Mouse (Mus musculus) kidney, postnatal 14 days (tissue): ENCODE data around the gene Slc4a3.

Experiments used
- DNase-seq: peaks from one replicate; pipeline ENCODE4 v3.0.0; 2022; ENCODE audit warnings: mixed read lengths

Gene Slc4a3

DNA sequence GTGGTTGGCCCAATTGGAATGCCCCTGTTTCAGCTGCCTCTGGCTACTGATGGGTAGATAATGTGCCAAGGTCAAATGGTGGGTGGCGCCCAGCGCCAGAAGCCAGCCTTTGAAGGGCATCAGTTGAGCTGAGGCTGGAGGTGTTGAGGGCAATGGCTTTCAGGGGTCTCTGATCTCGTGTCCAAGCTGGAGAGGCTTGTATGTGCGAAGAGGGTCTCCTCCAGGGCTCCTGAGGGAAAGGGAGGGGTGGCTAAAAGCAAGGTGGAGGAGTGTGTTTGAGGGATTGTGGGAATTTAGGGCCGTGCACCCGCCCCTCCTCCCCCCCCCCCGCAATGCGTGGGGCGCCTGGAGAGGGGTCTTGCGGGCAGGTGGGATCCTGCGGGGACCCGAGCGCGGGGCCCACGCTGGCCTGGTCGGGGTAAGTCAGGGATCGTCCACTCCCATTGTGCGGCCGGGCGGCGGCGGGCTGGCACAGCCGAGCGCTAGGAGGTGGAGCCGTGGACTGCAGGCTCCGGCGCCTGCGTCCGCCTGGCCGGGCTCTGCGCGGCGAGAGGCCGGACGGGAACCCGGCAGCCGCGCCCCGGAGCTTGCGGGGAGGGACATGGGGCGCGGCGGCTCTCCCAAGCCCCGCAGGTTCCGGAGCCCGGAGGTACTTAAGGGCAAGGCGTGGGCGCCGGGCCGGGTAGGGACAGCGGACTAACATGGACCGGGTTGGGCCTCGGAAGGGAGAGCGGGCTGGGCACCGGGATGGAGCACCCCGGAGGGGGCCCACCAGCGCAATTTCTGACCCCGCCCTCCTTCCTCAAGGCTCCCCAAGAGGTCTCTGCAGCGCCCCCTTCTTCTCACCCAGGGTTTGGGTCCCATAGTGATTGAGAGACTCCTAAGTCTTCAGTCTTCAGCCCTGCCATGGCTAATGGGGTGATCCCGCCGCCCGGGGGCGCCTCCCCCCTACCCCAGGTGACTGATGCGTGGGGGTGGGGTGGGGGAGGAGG, at the start of gene Slc4a3:
Gene Slc4a3 (plus strand): TSS at position 302 of the 992 bp plus-strand sequence.
- DNase-seq = peak; percentile 77

DNA sequence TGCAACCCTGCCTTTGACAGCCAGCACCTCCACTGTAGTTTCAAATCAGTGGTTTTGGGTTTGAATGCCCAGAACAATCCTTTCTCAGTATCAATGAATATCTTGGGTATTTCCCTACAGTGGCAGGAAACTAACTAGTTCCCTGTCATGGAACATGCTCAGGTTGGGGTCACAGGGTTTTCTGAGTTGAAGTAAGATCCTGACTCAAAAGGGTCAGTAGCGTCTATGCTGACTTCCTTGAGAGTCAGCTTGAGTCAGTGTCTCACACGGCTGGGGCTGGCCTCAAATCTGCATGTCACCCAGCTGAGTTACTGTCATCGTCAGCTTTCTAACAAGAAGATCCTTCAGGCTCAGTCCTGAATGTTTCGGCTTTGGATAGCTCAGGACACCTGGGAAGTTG, 47.2 kb upstream of the Slc4a3 start:
- no peak for DNase-seq

DNA sequence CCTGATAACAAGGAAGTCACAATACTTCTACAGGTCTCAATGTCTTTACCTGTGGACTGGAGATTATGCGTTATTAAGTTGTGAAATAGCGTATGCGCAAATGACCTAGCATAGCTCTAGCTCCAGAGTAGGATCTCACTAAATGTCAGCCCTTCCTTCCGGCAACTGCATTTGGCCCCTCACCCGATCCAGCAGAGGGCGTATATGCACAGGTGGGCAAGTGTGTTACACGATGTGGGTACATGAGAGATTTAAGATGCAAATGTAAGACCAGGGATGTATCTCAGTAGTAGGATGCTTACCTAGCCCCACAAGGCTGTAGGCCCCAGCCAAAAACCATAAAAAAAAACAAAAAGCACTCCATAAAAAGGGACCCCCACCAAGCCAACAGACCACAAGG, 46.6 kb upstream of the Slc4a3 start:
- DNase-seq = no peak

DNA sequence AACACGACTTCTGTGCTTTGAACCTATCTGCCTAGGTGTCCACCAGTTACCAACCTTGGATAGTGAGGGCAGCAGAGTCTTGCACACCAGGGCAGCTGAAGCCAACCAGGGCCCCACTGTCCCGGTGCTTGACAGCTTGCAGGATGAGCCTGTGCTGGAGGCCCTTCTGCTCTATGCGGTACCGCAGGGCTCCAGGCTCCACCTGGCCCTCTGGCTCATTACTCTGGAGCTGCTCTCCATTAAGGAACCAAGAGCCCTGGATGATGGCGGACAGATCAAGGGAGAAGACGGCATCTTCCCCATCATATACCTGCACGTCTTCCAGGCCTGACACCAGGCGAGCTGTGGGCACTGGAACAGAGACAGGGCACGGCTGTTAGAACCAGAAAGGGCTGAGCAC, 44.2 kb upstream of the Slc4a3 start:
- no peak for DNase-seq

DNA sequence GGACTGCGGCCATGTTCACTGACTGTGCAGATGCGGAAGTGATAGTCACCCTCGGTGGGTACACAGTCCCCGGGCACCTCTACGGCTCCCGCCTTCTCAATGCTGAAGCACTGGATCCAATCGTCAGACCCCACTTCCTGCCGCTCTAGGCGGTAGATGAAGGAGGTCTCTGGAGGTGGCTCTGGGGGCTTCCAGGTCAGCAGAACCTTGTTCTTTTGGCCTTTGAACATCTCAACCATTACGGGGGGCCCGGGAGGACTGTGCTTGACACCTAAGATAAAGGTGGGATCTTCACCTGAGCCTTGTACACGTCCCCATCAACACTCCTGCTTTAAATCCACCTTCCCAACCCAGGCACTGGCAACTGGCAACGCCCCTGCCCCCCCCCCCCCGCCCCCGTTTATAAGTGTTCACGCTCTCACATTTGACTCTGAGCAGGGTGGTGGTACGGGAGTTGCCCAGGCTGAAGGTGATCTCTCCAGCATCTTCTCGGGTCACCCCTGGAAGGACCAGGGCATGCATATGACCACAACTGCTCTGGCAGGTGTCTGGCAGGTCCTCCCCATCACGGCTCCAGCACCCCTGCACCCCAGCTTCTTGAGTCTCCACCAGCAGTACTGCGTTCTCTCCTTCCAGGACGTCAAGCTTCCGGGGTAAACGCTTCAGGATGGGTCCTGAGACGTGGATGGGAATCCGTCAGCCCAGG, 43.0 kb upstream of the Slc4a3 start:
- no peak for DNase-seq

DNA sequence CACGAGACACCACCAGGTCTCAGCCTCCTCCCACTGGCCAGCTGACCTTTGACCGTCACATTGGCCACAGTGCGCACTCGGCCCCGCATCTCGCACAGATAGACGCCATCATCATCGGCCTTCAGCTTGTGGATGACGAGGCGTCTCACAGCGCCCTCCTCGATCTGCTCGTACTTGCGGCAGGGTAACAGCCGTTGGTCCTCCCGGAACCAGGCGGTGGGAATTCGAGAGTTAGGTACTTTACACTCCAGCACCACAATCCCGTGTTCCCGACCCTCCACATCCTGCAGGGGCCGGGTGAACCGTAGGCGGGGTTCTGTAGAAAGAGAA, 42.5 kb upstream of the Slc4a3 start:
- no peak for DNase-seq

DNA sequence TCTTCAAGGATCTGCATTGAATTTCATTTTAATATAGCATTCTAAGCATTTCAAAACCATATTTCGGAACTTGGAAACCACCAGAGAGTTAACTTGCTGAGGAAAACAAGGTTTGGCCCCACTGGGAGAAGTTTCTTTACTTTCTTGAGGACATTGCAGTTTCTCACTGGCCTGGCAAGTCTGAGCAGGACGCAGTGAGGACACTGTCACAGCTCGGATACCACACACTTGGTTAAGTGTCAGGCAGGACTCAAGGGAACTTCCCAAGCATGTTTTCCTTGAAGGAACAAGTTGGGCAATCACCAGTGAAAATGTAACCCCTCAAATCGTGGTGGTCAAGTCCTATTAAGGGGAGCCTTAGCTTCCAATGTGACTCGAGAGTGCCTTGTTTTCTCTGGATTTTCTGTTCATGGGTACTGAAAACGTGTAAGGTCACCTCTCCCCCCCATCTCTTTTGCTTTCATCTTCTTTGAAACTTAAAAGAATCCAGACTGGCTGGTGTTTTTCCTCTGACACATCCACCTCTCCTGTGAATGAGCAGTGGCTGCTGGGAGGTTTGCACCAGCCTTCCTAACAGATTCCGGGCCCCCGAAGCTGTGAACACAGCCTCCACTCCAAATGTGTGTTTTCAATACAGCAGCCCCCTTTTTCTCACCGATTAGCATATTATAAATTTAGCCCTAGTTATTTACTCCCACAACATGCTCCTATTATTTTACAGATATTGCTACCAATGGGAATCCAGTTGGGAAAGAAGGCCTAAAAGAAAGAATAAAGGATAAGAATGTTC, 41.6 kb upstream of the Slc4a3 start:
- no peak for DNase-seq

DNA sequence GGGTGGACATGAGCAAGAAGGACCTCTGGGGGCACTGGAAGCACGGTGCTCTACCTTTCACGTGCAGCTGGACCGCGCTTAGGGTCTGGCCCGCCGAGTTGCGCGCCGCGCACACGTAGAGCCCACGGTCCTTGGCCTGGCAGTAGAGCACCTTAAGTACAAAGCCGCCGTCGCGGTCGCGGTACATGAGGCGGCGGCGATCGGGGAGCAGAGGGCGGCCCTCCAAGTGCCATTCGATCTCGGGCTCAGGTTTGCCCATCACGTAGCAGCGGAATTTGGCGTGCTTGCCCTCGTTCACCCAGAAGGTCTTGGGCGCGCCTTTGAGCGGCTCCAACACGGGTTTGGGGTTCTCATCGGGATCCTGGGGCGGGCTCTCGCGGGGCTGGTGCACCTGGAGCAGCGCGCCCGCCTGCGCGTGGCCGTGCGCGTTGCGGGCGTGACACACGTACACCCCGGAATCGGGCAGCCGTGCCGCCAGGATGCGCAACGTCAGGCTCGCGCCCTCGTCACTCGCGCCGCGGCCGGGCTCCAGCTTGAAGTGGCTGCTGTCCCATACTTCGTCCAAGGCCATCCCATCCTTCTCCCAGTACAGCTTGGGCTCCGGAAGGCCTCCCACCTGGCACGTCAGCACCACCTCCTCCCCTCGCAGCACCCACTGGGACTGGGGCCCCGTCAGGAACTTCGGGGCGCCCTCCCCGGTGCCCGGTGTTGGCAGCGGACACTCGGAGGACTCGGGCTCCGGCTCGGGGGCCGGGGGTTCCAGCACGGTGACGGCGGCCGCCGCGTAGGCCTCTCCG, 40.7 kb upstream of the Slc4a3 start:
- DNase-seq = peak; percentile 68

DNA sequence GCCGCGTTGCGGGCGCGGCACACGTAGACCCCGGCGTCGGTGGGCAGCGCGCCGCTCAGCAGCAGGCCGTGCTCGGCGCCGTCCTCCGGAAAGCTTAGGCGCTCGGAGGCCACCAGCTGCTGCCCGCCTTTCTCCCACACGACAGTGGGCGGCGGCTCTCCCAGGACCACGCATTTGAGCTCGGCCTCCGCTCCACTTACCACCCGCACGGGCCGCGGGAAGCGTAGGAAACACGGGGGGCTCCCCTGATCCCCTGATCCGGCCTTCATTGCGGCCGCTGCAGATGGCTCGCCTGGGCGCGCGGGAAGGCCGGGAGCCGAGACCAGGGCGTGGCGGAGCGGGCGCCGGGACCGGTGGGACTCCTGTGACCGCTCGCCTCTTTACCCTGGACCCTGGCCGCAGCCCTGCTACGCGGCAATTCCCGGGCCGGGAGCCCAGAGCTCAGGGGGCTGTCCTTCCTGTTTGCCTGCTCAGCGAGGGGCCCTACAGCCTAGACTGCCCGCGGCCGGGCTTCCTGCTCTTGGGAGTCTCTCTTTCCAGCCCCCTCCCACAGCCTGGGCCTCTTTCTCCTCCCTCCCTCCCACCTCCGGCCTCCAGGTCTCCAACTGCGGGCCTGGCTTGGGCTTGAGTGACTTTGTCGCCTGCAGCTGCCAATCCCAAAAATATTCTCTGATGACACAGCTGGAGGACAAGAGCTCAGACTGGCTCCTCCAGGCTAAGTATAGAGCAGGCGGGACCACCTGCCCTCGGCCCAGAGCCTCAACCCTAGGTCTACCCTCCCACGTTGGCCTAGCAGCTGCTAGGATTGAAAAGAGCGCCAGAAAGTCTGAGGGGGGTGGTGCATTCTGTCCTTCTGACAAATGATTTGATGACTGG, 39.9 kb upstream of the Slc4a3 start, which contains the start of gene Obsl1:
Gene Obsl1 (minus strand): TSS at position 497 of the 876 bp plus-strand sequence.
- DNase-seq = peak; percentile 85

DNA sequence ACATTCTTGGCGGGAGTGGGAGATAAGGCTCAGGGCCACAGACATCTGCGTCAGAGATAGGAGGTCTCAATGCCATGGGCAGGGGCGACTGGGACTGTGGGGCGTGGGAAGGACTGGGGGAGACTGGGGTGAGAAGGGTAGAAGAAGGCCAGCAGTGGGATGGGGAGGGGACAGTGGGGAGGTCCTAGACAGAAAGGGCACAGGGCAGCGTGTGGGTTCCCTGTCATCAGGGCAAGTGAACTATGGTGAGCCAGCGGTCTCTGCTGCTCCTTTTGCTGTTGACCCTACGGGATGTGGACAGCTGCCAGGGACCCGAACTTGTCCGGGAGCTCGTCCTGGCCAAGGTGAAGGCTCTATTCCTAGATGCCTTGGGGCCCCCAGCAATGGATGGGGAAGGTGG, 39.1 kb upstream of the Slc4a3 start, which contains the start of gene Inha:
Gene Inha (plus strand): TSS at position 72 of the 400 bp plus-strand sequence.
- no peak for DNase-seq

DNA sequence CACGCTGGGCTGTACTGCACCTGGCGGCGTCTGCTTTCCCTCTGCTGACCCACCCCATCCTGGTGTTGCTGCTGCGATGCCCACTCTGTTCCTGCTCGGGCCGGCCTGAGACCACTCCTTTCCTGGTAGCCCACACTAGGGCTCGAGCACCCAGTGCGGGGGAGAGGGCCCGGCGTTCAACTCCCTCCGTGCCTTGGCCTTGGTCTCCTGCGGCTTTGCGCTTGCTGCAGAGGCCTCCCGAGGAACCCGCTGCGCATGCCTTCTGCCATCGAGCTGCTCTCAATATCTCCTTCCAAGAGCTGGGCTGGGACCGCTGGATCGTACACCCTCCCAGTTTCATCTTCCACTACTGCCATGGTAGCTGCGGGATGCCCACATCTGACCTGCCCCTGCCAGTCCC, 36.5 kb upstream of the Slc4a3 start:
- DNase-seq = no peak

DNA sequence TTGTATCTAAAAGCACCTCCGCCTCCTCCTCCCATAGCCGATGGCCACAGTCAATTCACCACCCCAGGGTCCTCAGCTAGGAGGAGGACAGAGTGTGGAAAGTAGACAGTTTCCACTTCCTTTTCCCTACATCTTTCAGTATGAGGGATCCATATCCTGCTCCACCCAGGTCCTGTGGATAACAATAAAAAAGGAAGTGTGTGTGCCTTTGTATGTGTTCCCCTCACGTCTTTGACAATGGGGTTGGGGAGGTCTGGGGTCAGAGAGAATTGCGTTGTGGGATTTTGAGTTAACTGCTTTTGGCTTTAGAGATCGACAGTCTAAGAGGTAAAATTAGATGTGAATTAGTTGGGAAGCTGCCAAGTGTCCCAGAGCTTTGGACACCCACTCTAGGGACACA, 35.9 kb upstream of the Slc4a3 start:
- DNase-seq = no peak

DNA sequence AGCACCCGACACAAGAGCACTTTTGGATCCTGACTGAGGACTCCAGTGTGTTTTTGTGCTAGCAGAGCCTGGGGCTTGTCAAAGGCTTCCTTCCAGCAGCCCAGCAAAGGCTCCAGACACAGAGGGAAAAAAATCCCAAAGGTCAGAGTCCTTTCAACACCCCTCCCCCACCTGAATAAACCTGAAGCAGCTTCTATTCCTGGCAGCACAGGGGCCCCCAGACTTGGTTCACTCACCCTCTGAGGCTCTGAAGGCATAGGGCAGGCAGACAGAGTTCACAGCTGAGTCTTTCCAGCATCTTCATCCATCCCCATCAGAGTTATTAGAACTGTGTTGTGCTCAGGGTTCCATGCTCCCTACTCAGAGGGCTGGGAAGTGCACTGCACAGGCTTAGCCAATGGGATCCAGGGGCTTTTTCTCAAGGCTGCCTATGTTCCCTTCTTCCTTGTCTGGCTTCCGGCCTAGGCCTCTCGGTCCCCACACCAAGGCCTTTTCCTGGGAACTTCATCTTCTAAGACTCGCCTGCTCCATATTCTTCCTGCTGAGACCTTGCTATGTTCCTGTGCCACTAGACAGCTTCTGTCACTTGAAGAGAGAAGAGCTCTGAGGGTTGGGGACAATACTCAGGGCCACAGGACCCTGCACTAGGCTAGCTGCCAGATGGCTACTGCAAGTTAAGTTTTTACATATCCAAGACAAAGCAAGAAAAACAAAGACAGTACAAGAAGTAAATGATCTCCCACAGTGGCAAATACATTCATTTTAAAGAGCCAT, 34.4 kb upstream of the Slc4a3 start:
- peak; percentile 57 for DNase-seq

DNA sequence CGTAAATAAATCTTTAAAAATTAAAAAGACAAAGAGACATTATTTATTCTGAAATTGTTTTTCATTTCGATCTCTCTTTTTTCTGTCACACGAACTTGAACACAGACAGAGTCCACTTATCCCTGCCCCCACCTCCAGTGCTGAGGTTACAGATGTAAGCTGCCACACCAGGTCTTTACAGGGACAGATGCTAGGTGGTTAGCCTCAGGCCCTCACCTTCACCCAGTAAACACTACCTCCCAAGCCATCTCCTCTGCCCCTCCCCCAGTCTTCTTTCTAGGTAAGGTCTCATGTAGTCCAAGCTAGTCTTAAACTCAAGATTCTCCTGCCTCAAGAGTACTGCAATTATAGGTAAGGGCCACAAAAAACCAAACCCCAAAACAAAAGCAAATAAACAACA, 33.5 kb upstream of the Slc4a3 start:
- DNase-seq = no peak

DNA sequence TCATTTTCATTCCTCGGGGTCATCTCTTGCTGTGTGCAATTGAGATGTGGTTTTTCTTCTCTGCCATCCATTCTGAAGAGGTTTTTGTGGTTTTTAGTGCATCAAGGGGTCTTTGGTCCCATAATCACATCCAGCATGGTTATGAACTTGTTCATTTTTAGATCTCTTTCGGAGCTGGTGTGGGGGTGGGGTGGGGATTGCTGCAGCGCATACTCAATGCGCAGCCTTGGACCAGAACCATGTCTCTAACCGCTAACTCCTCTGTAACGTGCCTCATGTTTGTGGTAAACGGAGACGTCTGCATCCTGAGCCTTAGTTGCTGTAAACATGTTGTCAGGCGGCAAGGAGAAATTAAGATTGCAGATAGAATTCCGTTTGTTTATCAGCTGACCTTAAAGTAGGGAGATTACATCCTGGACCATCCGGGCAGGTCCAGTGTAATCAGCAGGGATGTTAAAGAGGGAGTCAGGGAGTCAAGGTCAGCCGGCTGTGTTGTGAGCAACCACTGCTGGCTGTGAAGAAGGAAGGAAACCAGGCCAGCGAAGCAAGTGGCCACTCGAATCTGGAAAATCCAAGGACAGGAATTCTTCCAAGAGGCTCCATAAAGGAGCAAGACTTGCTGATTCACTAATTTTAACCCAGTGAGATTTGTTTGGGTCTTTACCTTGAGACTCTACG, 29.2 kb upstream of the Slc4a3 start:
- no peak for DNase-seq

DNA sequence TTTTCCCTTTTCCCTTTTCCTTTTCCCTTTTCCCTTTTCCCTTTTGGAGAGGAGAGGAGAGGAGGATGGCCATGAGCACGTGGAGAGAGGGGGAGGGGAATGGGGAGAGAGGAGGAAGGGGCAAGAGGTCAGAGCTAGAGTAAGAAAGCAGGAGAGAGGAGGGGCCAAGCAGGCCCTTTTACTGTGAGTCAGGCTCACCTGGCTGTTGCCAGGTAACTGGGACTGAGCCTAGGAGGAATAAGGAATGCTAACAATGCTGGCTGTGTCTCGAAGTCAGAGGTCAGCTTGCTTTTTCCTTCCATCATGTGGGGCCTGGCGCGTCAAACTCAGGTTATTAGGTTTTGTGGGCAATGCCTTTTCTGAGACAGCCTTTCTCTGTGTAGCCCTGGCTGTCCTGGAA, 28.1 kb upstream of the Slc4a3 start:
- no peak for DNase-seq

DNA sequence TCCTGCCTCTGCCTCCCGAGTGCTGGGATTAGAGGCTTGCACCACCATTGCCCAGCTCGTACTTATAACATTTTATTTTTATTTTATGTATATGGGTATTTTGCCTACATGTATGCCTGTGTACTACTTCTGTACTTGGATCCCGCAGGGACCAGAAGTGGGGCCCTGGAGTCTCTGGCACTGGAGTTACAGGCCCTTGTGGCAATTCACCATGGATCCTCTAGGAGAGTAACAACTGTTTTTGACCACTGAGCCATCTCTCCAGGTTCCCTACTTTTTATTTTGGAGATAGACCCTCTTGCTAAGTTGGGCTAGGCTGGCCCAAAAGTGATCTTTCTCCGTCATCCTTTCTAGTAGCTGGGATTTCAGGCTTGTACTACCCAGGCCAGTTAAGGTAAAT, 27.6 kb upstream of the Slc4a3 start:
- DNase-seq = no peak

DNA sequence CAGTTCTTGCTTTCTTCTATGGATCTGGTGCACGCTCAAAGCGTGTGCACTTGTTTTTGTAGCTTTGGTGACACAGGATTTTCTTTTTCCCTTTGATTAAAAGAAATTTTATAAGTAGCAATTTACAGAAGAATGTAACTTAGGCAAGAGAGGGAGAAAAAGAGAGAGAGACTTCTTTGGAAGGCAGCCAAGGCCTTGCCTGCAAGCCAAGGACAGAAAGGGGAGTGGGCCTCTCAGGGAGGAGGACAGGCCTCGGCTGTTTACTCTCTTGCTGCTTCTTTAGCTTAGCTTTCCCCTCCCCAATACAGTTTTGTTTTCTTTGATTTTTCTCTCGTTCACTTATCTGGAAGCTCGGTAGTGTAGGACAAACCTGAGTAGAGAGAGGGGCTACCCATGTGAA, 26.5 kb upstream of the Slc4a3 start:
- no peak for DNase-seq

DNA sequence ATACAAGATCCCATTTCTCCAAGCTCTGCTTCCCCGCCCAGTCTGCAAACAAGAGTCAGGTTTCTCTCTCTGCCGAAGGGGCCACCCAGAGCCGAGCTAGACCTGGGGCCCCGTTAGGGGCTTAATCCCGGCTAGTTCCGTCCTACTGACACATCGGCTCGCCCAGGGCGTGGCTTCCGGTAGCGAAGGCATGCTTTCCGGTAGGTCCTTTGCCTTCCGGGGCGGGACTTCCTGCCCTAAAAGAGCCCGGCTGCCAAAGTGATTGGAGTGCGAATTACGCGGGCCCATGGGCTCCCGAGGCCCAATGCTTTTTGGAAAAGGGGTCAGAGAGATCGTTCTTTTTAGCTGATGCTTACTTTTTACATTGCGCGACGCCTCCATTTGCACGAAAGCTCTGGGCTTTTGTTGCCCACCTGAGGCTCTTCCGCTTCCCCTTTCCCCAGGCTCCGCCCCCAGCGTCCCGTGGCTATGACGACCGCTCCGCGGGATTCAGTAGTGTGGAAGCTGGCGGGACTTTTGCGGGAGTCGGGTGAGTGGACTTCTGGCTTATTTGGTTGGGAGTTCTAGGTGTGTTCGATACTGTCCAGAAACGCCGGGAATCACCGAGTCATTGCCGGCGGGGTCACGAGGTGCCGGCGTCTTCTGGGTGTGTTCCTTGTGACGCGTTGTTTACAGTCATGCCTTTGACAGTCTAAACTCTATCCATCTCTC, 24.6 kb upstream of the Slc4a3 start, which contains the start of gene Stk11ip:
Gene Stk11ip (plus strand): TSS at position 209 of the 711 bp plus-strand sequence.
- DNase-seq = peak; percentile 95
